Mouse (Mus musculus) cerebellum, adult 2 months (tissue): ENCODE results near the gene Vav1. TPM values are rescaled to one million over a fixed set of nuclear protein-coding genes. Genes with fewer than 3 reads are reported as not detected.

ENCODE experiments used
- DNase-seq, 2 experiments: peaks; one replicate each; pipeline ENCODE4 v3.0.0; 2021
- H3K27ac ChIP-seq: fragments of 200-500 bp; 2 replicates; pipeline ENCODE4 v1.5.1; 2012; ENCODE audit warnings: low read length, control low read depth, inconsistent platforms; ENCODE audit not compliant: insufficient read depth
- H3K27me3 ChIP-seq: fragments of 200-500 bp; 2 replicates; pipeline ENCODE4 v1.6.1; 2012; ENCODE audit warnings: inconsistent platforms, mild to moderate bottlenecking, low read length, moderate library complexity; ENCODE audit not compliant: control insufficient read depth, insufficient read depth
- H3K4me1 ChIP-seq: fragments of 200-500 bp; 2 replicates; pipeline ENCODE4 v1.6.1; 2011; ENCODE audit warnings: low read length; ENCODE audit not compliant: control insufficient read depth, insufficient read depth
- H3K4me3 ChIP-seq: fragments of 200-500 bp; replicated peaks from 2 replicates; pipeline ENCODE3; 2011; ENCODE audit warnings: mild to moderate bottlenecking, low read depth, low read length, control low read depth; ENCODE audit not compliant: insufficient read depth
- CTCF ChIP-seq: fragments of 200-500 bp; IDR thresholded peaks from 2 replicates; pipeline ENCODE4 v1.5.1; 2011; ENCODE audit warnings: low read depth, mild to moderate bottlenecking, control low read depth, low read length, moderate library complexity, borderline replicate concordance; ENCODE audit not compliant: insufficient read depth
- POLR2A ChIP-seq: fragments of 200-500 bp; IDR thresholded peaks from 2 replicates; pipeline ENCODE4 v1.6.1; 2011; ENCODE audit warnings: low read length, control low read depth, borderline replicate concordance; ENCODE audit not compliant: insufficient read depth
- WGBS: fragments of 180-500 bp; shearing (Covaris S2); methylation state at CpG from one replicate; pipeline ENCODE4 v1.1.7; 2018; 5-methylcytosine and 5-hydroxymethylcytosine counted together
- polyA plus RNA-seq: library from polyadenylated mRNA; depleted of rRNA; stranded (reverse); fragments of >200 nt; gene quantifications from 2 replicates; pipeline ENCODE4 v1.2.3, GENCODE M21; 2012

The Vav1 gene
- polyA plus RNA-seq, 1 experiment: 1.2 TPM

GRCm38 (mm10) chr17:57235803-57236202 lies 43.1 kb upstream of the Vav1 start:
- no peaks in the 10 kb centered on the region for H3K4me1 ChIP-seq
- WGBS: 92% methylated on average over 5 of the region's 5 CpGs
- TF ChIP-seq CTCF: no peak
- TF ChIP-seq POLR2A: no peak
- no peaks in the 10 kb centered on the region for H3K27me3 ChIP-seq
- DNase-seq: no peak
- H3K27ac ChIP-seq: no peak overlapping the region
- H3K4me3 ChIP-seq: no peak overlapping the region

GRCm38 (mm10) chr17:57237181-57237580 lies 41.7 kb upstream of the Vav1 start:
- 87% methylated on average over 9 of the region's 9 CpGs for WGBS
- Histone ChIP-seq H3K4me1 (no peaks in the 10 kb centered on the region), H3K27me3 (no peaks in the 10 kb centered on the region), H3K27ac (no peak overlapping the region), H3K4me3 (no peak overlapping the region)
- no peak for DNase-seq
- no peak for TF ChIP-seq POLR2A
- TF ChIP-seq CTCF: no peak

- Histone ChIP-seq H3K27me3 (no peaks in the 10 kb centered on the region), H3K4me1 (0 out of 2 replicates have a peak, but pooled peaks cover 2% of the 10 kb centered on the region), H3K4me3 (no peak overlapping the region), H3K27ac (no peak overlapping the region)
- no peak for TF ChIP-seq POLR2A
- no peak for TF ChIP-seq CTCF
- 67% methylated on average over 10 of the region's 10 CpGs for WGBS
- no peak for DNase-seq
Observed at GRCm38 (mm10) chr17:57243650-57244370, 35.1 kb upstream of the Vav1 start.

- H3K27ac ChIP-seq: no peak overlapping the region
- H3K4me3 ChIP-seq: no peak overlapping the region
- no peaks in the 10 kb centered on the region for H3K27me3 ChIP-seq
- DNase-seq: no peak
- WGBS: 90% methylated on average over 10 of the region's 10 CpGs
- 0 out of 2 replicates have a peak, but pooled peaks cover 3% of the 10 kb centered on the region for H3K4me1 ChIP-seq
- TF ChIP-seq CTCF (no peak), POLR2A (no peak)
Observed at GRCm38 (mm10) chr17:57245311-57245929, 33.5 kb upstream of the Vav1 start.

- no peak for DNase-seq
- no peaks in the 10 kb centered on the region for H3K27me3 ChIP-seq
- peak overlapping the region; percentile 79 for H3K4me3 ChIP-seq
- WGBS: 2% methylated on average over 18 of the region's 18 CpGs
- 0 out of 2 replicates have a peak, but pooled peaks cover 3% of the 10 kb centered on the region for H3K4me1 ChIP-seq
- TF ChIP-seq POLR2A: no peak
- no peak for TF ChIP-seq CTCF
- H3K27ac ChIP-seq: peak overlapping the region; percentile 83
Observed at GRCm38 (mm10) chr17:57246663-57247392, 32.1 kb upstream of the Vav1 start.

- Histone ChIP-seq H3K4me1 (0 out of 2 replicates have a peak, but pooled peaks cover 3% of the 10 kb centered on the region), H3K27ac (peak overlapping the region; percentile 83), H3K27me3 (no peaks in the 10 kb centered on the region), H3K4me3 (peak overlapping the region; percentile 85)
- TF ChIP-seq POLR2A (peak; percentile 82), CTCF (no peak)
- DNase-seq: peak; percentile 92 to 99
- under 1% methylated on average over 42 of the region's 46 CpGs for WGBS
Observed at GRCm38 (mm10) chr17:57247393-57248200, 31.3 kb upstream of the Vav1 start.

- peak; percentile 81 for TF ChIP-seq CTCF
- no peak for TF ChIP-seq POLR2A
- peak within 1 kb of the TSS; percentile 83 for H3K27ac ChIP-seq
Observed at GRCm38 (mm10) chr17:57248201-57248699, 30.6 kb upstream of the Vav1 start, which contains the start of gene Gpr108. Gene Gpr108, minus strand, starts transcription at chr17:57248446.

More at GRCm38 (mm10) chr17:57248201-57248699, 30.6 kb upstream of the Vav1 start, which contains the start of gene Gpr108:
- Histone ChIP-seq H3K4me1 (0 out of 2 replicates have a peak, but pooled peaks cover 3% of the 10 kb centered on the region), H3K4me3 (peak within 1 kb of the TSS; percentile 85), H3K27me3 (no peaks in the 10 kb centered on the region)
- peak; percentile 87 to 90 for DNase-seq
- WGBS: under 1% methylated on average over 12 of the region's 12 CpGs
